Mouse (Mus musculus) neural tube, embryonic 15.5 days (tissue): ENCODE results near the gene Cplx3. TPM values are rescaled to one million over a fixed set of nuclear protein-coding genes. Genes with fewer than 3 reads are reported as not detected.
A peak's percentile ranks its signal among the peaks of the same experiment; 100 is the strongest.

Source experiments
- ATAC-seq: fragments of 200-750 bp; cut with Nextera tagmentation; 2 replicates; pipeline ENCODE4 v1.8.0; 2017; ENCODE audit warnings: mild to moderate bottlenecking, moderate TSS enrichment, moderate library complexity; ENCODE audit not compliant: low FRiP score
- H3K27ac ChIP-seq: fragments of 300-500 bp; sonication (generic); replicated peaks from 2 replicates; pipeline ENCODE4 v1.5.1; 2015; ENCODE audit warnings: mild to moderate bottlenecking, inconsistent platforms
- H3K27me3 ChIP-seq: fragments of 300-500 bp; sonication (generic); replicated peaks from 2 replicates; pipeline ENCODE4 v1.6.1; 2015; ENCODE audit warnings: inconsistent platforms
- H3K36me3 ChIP-seq: fragments of 300-500 bp; sonication (generic); 2 replicates; pipeline ENCODE4 v1.6.1; 2015; ENCODE audit warnings: inconsistent platforms
- H3K4me1 ChIP-seq: fragments of 300-500 bp; sonication (generic); 2 replicates; pipeline ENCODE4 v1.6.1; 2015; ENCODE audit warnings: inconsistent platforms
- H3K4me2 ChIP-seq: fragments of 300-500 bp; sonication (generic); 2 replicates; pipeline ENCODE4 v1.6.1; 2015; ENCODE audit warnings: inconsistent platforms, mild to moderate bottlenecking, moderate library complexity
- H3K4me3 ChIP-seq: fragments of 300-500 bp; sonication (generic); replicated peaks from 2 replicates; pipeline ENCODE4 v1.5.1; 2015; ENCODE audit warnings: mild to moderate bottlenecking, inconsistent platforms
- H3K9ac ChIP-seq: fragments of 300-500 bp; sonication (generic); replicated peaks from 2 replicates; pipeline ENCODE4 v1.6.1; 2015; ENCODE audit warnings: mild to moderate bottlenecking, inconsistent platforms
- H3K9me3 ChIP-seq: fragments of 300-500 bp; sonication (generic); replicated peaks from 2 replicates; pipeline ENCODE4 v1.6.1; 2016; ENCODE audit warnings: inconsistent platforms
- WGBS: fragments of 180-500 bp; shearing (Covaris S2); methylation state at CpG from one replicate; pipeline ENCODE4 v1.1.7; 2015; ENCODE audit warnings: mixed read lengths; 5-methylcytosine and 5-hydroxymethylcytosine counted together
- polyA plus RNA-seq: library from polyadenylated mRNA; unstranded; fragments of >200 nt; fragmentation: Nextera tagmentation; extraction: Ambion mirVana; gene quantifications from 2 replicates; pipeline ENCODE4 v1.2.1, GENCODE M21; 2015

Gene Cplx3
- polyA plus RNA-seq, 1 experiment from 2014 or later = 0.23 TPM

- H3K9me3 ChIP-seq = no peaks in the 10 kb centered on the region
- peak within 1 kb of the TSS; percentile 73 for H3K4me2 ChIP-seq
- H3K4me1 ChIP-seq = peaks cover 31% of the 10 kb centered on the region
- peak within 1 kb of the TSS; percentile 49 for H3K9ac ChIP-seq
- H3K27ac ChIP-seq = no peak within 1 kb of the TSS
- WGBS = 2% methylated on average over 28 of the region's 28 CpGs
- peaks cover 34% of the 10 kb centered on the region for H3K36me3 ChIP-seq
- H3K27me3 ChIP-seq = no peaks in the 10 kb centered on the region
- peak; percentile 74 for ATAC-seq
- H3K4me3 ChIP-seq = peak within 1 kb of the TSS; percentile 57
Measured at GRCm38 (mm10) chr9:57552139-57552887, 53.8 kb downstream of the Cplx3 start, which contains the start of gene Mpi. Gene Mpi, minus strand, starts transcription at chr9:57552763.

- ATAC-seq = no peak
- Histone ChIP-seq H3K4me2 (no peak overlapping the region), H3K27me3 (no peaks in the 10 kb centered on the region), H3K4me1 (peaks cover 31% of the 10 kb centered on the region), H3K27ac (no peak overlapping the region), H3K36me3 (peaks cover 49% of the 10 kb centered on the region), H3K9me3 (no peaks in the 10 kb centered on the region), H3K9ac (no peak overlapping the region), H3K4me3 (no peak overlapping the region)
- 90% methylated on average over 11 of the region's 11 CpGs for WGBS
Measured at GRCm38 (mm10) chr9:57550126-57550862, 55.8 kb downstream of the Cplx3 start.

Other genes with a start within 250 kb of the Cplx3 start
- 18.4 and 22.7 TPM in 2 replicates for gene Ppcdc, start 166.2 kb downstream of the Cplx3 start, polyA plus RNA-seq
- gene Scamp5, start 138.2 kb downstream of the Cplx3 start, polyA plus RNA-seq = 91.1 and 112 TPM in 2 replicates
- gene Rpp25, start 102.3 kb downstream of the Cplx3 start, polyA plus RNA-seq = 17.4 and 23.5 TPM in 2 replicates
- gene Cox5a, start 85.0 kb downstream of the Cplx3 start, polyA plus RNA-seq = 949 and 1,085 TPM in 2 replicates
- 22.3 and 23.8 TPM in 2 replicates for gene Fam219b, start 68.8 kb downstream of the Cplx3 start, polyA plus RNA-seq
- 75.8 and 81.7 TPM in 2 replicates for gene Mpi, start 53.5 kb downstream of the Cplx3 start, polyA plus RNA-seq
- gene Scamp2, start 45.3 kb downstream of the Cplx3 start, polyA plus RNA-seq = 43.5 and 48.5 TPM in 2 replicates
- 32.1 and 36.5 TPM in 2 replicates for gene Ulk3, start 16.8 kb downstream of the Cplx3 start, polyA plus RNA-seq
- not detected in 2 replicates for gene Lman1l, start 14.5 kb upstream of the Cplx3 start, polyA plus RNA-seq
- 43.1 and 50.0 TPM in 2 replicates for gene Csk, start 47.4 kb upstream of the Cplx3 start, polyA plus RNA-seq
- not detected in 2 replicates for gene Cyp1a2, start 77.4 kb upstream of the Cplx3 start, polyA plus RNA-seq
- 0.09 and 0.12 TPM in 2 replicates for gene Cyp1a1, start 81.6 kb upstream of the Cplx3 start, polyA plus RNA-seq
- gene Edc3, start 102.3 kb upstream of the Cplx3 start, polyA plus RNA-seq = 27.6 and 29.4 TPM in 2 replicates
- gene Clk3, start 159.6 kb upstream of the Cplx3 start, polyA plus RNA-seq = 63.6 and 65.7 TPM in 2 replicates
- 6.7 and 8.9 TPM in 2 replicates for gene Arid3b, start 230.5 kb upstream of the Cplx3 start, polyA plus RNA-seq